Mouse (Mus musculus) E14TG2a.4 (cell line): ENCODE data around the gene Camk1g.

Experiments
- CTCF ChIP-seq: conservative IDR thresholded peaks from 2 replicates; pipeline ENCODE4 v1.5.1; 2014; ENCODE audit warnings: low read length
- POU5F1 ChIP-seq: IDR thresholded peaks from 2 replicates; pipeline ENCODE4 v1.6.1; 2014; ENCODE audit warnings: low read length, borderline replicate concordance

DNA sequence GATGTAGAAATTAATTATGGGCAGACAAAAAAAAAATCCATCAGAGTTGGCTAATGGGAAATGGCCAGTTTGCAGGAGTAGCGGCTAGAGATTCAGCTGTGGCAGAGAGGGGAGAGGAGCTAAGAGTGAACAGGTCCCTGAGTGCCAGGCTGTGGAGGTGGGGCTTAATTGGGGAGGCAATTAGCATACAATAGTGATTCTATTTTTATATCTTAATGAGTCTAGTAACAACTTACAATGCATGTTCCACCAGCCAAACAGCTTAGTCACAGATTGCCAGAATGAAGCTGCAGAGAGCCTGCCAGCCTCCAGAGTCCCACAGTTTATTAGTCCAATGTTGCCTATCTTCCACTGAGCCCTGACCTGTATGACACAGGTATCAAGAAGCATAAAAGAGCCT is 42.9 kb downstream of the Camk1g start:
- TF ChIP-seq CTCF (no peak), POU5F1 (no peak)
